Mouse (Mus musculus) bone marrow, adult 2 months (tissue): ENCODE data around the gene Npdc1. TPM values are rescaled to one million over a fixed set of nuclear protein-coding genes. Genes with fewer than 3 reads are reported as not detected.

Source experiments
- H3K27ac ChIP-seq: fragments of 200-500 bp; 2 replicates; pipeline ENCODE4 v1.5.1; 2012; ENCODE audit warnings: low read depth, mild to moderate bottlenecking, control low read depth, inconsistent platforms, low read length; ENCODE audit not compliant: control insufficient read depth, poor library complexity, insufficient read depth
- H3K4me1 ChIP-seq: fragments of 200-500 bp; 2 replicates; pipeline ENCODE4 v1.6.1; 2011; ENCODE audit warnings: low read length; ENCODE audit not compliant: control insufficient read depth, insufficient read depth
- H3K4me3 ChIP-seq: fragments of 200-500 bp; replicated peaks from 2 replicates; pipeline ENCODE3; 2011; ENCODE audit warnings: mild to moderate bottlenecking, low read depth, low read length, control low read depth; ENCODE audit not compliant: control insufficient read depth
- CTCF ChIP-seq: fragments of 200-500 bp; IDR thresholded peaks from 2 replicates; pipeline ENCODE4 v1.5.1; 2011; ENCODE audit warnings: low read length, control low read depth; ENCODE audit not compliant: control insufficient read depth, insufficient read depth
- POLR2A ChIP-seq: fragments of 200-500 bp; IDR thresholded peaks from 2 replicates; pipeline ENCODE4 v1.6.1; 2011; ENCODE audit warnings: low read depth, mild to moderate bottlenecking, control low read depth, low read length, borderline replicate concordance; ENCODE audit not compliant: control insufficient read depth
- WGBS: fragments of 180-500 bp; shearing (Covaris S2); methylation state at CpG from one replicate; pipeline ENCODE4 v1.1.7; 2018; 5-methylcytosine and 5-hydroxymethylcytosine counted together
- polyA plus RNA-seq: library from polyadenylated mRNA; stranded (reverse); fragments of >200 nt; gene quantifications from 2 replicates; pipeline ENCODE4 v1.2.4, GENCODE M21; 2011; ENCODE audit warnings: low replicate concordance; ENCODE audit not compliant: missing spikeins, insufficient read depth, insufficient read length

Gene Npdc1
- polyA plus RNA-seq, 1 experiment: 22.4 TPM

DNA sequence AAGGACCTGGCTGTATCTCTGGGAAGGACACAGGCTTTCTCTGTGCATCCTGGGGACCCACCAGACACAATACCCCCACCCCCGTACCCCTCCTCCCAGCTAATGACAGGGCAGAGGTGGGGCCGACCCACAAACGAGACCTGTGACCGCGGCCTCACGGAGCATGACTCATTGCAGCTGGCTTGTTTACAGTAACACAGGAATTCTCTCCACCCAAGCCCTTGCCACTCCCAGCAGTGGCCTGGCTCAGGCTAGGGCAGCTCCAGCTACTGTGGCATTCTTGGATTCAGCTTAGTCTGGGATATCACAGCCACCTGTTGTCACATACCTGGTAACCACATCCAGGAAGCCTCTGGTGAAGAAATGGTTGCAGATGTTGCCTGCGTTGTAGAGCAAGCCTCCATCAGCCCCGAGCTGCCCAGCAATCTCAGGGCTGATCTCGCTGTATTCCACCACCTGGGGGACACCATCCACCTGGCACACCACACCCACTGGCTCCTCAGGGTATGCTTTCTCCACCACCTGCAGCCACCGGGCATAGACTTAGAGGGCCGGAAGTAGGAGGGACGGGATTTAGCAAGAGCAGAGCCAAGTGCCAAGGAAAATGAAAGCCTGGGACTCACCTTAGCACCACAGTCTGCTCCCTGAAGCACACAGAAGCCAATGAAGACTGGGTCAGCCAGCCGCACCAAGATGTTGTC lies 35.5 kb upstream of the Npdc1 start:
- TF ChIP-seq CTCF (no peak), POLR2A (no peak)
- Histone ChIP-seq H3K4me3 (no peak overlapping the region), H3K4me1 (peaks cover 3% of the 10 kb centered on the region), H3K27ac (no peak overlapping the region)
- 62% methylated on average over 13 of the region's 13 CpGs for WGBS

DNA sequence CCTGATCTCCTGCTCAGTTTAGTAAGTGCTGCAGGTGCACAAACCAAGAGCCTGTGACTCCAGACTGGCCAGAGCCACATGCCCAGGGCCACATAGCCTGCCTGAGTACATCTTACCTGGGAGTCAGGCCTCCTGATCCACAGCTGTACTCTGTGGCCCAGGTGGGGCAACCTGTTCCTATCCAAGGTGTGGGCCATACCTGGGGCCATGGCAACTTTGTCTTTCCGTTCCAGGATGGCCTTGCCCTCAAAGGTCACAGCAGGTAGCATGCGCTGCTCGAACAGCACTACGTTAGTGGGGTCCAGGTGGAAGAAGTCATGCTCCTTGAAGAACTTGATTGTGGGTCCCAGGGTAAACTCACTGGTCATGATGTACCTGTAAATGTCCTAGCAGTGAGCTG lies 34.8 kb upstream of the Npdc1 start:
- TF ChIP-seq POLR2A: no peak
- TF ChIP-seq CTCF: no peak
- H3K27ac ChIP-seq: no peak overlapping the region
- H3K4me3 ChIP-seq: peak overlapping the region; percentile 83
- WGBS: 87% methylated on average over 4 of the region's 4 CpGs
- peaks cover 3% of the 10 kb centered on the region for H3K4me1 ChIP-seq

DNA sequence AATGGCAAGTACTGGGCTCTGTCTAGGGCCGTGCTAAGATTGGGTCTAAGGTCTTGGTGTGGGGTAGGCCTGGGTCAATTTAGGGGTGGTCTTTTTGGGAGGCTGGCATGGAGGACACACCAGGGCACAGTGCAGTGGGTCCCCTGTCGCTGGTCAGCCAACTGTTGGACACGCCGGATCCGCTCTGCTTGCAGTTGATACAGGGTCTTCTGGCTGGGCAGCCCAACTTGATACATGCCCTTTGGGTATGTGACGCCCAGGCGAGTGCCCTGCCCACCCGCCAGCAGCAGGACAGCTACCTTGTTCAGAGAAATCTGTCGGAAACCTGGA lies 34.4 kb upstream of the Npdc1 start:
- Histone ChIP-seq H3K27ac (peak overlapping the region; percentile 96), H3K4me3 (peak overlapping the region; percentile 83), H3K4me1 (peaks cover 3% of the 10 kb centered on the region)
- WGBS: 24% methylated on average over 9 of the region's 9 CpGs
- TF ChIP-seq POLR2A: no peak
- no peak for TF ChIP-seq CTCF

DNA sequence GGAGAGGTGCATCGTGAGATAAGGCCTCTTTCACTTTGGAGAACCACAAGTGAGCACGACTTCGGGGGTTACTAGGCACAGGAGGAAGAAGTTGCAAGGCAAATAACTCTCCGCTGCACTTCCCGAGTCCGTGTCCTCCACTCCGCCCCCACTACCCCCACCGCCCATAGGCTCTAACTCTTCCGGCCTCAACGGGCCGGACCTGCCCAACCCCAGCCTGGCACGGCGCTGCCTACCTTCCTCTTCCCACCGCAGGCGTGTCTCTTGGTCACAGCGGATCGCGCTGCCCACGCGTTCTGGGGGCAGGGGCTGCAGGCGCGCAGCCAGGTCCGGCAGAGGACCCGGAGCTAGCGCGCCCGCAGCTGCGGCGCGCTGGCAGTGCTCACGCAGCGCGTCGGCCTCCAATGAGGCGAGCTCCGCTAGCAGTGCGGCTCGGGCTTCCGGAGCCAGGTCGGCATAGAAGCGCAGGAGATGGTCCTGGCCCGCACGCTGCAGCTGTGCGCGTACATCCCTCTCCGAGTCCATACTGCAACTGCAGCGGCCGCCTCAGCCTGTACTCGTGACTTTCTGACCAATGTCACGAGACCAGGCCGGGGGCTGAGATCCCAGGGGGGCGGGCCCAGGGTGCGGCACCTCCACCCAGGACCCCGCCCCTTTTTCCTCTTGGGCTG lies 33.9 kb upstream of the Npdc1 start, which contains the start of gene Uap1l1:
Uap1l1 (minus strand) TSS at position 592 of the 671 bp plus-strand sequence.
- TF ChIP-seq POLR2A (peak; percentile 83; the same call in 1 of the 2 replicates), CTCF (no peak)
- Histone ChIP-seq H3K4me3 (peak within 1 kb of the TSS; percentile 83), H3K27ac (peak within 1 kb of the TSS; percentile 96), H3K4me1 (peaks cover 3% of the 10 kb centered on the region)
- under 1% methylated on average over 54 of the region's 54 CpGs for WGBS

DNA sequence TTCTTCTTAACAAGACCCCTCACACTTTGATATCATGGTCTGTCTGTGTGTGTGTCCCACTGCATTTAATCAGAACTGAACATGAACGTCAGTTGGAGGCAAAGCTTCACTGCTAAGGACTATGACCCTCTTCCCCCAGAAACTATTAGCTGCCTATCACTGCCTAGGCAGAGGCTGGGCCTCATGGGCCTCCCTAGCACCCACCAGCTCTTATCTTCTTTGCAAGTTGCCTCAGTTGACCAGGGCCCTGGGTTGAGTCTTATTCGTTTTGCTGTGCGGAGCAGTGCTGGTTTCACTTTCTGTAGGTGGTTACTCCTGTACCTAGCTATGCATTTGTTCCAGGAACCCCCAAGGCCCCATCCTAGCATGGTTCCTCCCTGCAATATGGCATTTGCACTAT lies 29.2 kb upstream of the Npdc1 start:
- WGBS: 71% methylated on average over 3 of the region's 3 CpGs
- peaks cover 3% of the 10 kb centered on the region for H3K4me1 ChIP-seq
- no peak for TF ChIP-seq POLR2A
- TF ChIP-seq CTCF: no peak

DNA sequence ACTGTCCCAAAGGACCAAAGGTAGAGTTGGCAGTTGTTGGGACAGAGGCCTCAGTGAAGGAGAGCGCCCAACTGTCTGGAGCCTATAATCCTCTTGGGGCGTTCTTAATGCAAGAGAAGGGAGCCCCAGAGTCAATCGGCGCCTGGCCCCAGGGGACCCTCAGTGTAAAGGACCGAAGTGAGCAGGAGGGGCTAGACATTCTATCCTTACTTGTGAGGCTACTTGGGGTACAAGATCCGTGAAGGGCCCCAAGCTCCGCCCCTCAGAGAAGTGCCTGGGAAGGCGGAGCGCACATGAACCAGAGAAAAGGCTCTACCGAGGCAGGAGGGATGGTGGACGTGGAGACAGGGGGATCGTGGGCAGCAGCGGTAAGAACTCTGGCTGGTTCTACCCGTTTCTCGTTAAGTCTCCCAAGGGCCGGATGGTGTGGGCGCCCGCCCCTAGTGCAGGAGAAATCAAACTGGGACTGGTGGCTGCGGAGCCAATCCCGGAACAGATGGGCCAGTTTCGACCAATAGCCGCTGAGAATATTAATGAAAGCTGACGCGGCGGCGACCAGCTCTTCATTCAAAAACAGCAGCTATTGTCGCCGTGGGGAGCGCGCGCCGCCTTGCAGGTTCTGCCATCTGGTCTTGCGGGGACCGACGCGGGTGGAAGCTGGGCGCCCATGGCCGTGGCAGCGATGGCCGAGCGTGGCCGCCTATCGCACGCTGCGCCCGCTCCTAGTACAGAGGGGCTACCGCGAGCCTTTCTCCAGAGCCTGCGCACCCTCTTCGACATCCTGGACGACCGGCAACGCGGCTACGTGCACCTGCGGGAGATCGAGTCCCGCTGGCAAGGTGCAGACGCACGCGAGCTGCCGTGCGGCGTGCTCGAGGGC lies 27.1 kb upstream of the Npdc1 start, which contains the start of gene Sapcd2:
Sapcd2 (plus strand) TSS at position 558 of the 880 bp plus-strand sequence.
- 2% methylated on average over 65 of the region's 65 CpGs for WGBS
- TF ChIP-seq CTCF: no peak
- peak; percentile 78 for TF ChIP-seq POLR2A
- Histone ChIP-seq H3K4me3 (peak within 1 kb of the TSS; percentile 61), H3K27ac (peak within 1 kb of the TSS; percentile 50), H3K4me1 (peaks cover 3% of the 10 kb centered on the region)

More for the DNA sequence above, 29.2 kb upstream of the Npdc1 start:
- Histone ChIP-seq H3K27ac (no peak overlapping the region), H3K4me3 (no peak overlapping the region)

DNA sequence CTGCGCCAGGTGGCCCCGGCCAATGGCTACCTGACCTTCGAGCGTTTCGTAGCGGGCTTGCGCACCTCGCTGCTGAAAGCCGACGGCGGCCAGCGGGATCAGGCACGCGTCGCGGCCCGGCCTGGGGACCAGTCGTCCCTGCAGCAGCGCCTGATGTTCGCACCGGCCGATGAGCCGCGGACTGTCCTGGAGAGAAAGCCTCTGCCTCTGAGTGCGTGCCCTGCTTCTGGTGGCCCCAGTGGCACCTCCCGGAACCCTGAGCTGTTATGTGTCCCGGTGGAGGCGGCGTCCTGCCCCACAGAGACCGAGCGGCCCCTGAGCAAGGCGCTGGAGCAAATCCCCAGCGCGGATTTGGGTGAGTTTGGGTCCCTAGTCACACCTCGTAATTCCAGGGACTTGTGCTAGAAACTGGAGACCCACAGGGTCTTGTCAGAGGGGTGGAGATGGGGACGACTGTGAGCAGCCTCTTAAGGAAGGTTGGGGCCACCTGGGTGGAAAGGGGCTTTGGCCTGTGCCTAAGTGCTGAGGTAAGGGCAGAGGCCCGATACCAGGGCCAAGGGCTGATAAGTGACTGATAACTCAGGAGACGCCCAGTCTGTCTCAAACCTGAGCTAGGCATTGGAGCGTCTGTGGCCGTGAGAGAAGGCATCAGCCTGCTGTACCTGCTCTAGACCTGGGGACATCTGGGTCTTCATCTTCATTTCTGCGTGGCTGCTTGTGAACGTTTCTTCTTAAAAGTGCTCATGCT lies 26.3 kb upstream of the Npdc1 start:
- H3K4me3 ChIP-seq: peak overlapping the region; percentile 61
- no peak for TF ChIP-seq POLR2A
- no peak for TF ChIP-seq CTCF
- 3% methylated on average over 42 of the region's 42 CpGs for WGBS
- H3K4me1 ChIP-seq: peaks cover 3% of the 10 kb centered on the region
- peak overlapping the region; percentile 50 for H3K27ac ChIP-seq
